Mouse (Mus musculus): Measurements from ENCODE around the gene Rrp1b. TPM values are rescaled to one million over a fixed set of nuclear protein-coding genes. Genes with fewer than 3 reads are reported as not detected.

Gene Rrp1b
- 45.8 TPM for polyA plus RNA-seq (2017; shearing (Covaris generic))

GRCm38 (mm10) chr17:32035609-32036508 is at the start of gene Rrp1b, which contains the start of gene Hsf2bp:
Gene Rrp1b, plus strand, starts transcription at chr17:32036100.
Gene Hsf2bp, minus strand, starts transcription at chr17:32036349.

Other genes with a start within 250 kb of the Rrp1b start
- 176 TPM for gene Sik1, start 180.3 kb upstream of the Rrp1b start, polyA plus RNA-seq (2017; shearing (Covaris generic))
- 0.42 TPM for gene Hsf2bp, start 249 bp downstream of the Rrp1b start, polyA plus RNA-seq (2017; shearing (Covaris generic))
- not detected for gene Notch3, start 130.8 kb downstream of the Rrp1b start, polyA plus RNA-seq (2017; shearing (Covaris generic))
- not detected for gene Ephx3, start 153.4 kb downstream of the Rrp1b start, polyA plus RNA-seq (2017; shearing (Covaris generic))
- gene Brd4, start 248.6 kb downstream of the Rrp1b start, polyA plus RNA-seq (2017; shearing (Covaris generic)): 329 TPM

All from naive thymus-derived CD4-positive, alpha-beta T cell, adult 5 months (primary cell).